ENCODE assay signal across 19 mouse cellular contexts in genomic region chr7:44845006-44845405, GRCm38 (mm10).
"Had no signal": no experiment of that assay in that cellular context is flagged by ENCODE, and none has a peak within 500 bp of the region (broad histone marks: within the 10 kb centered on the region; RNA-seq: fewer than 3 reads in every experiment).

No protein-coding gene starts in this region.

- DNase-seq: lung, adult 18-20 months; lung, embryonic 14.5 days; lung, postnatal 10 days; lung, postnatal 4 days; midbrain, embryonic 14.5 days; retina, postnatal 1 day; right cerebral cortex, adult 18-20 months; right cerebral cortex, postnatal 25 days; right cerebral cortex, postnatal 4 days; spleen, adult 18-20 months; thymus, adult 18-20 months; thymus, postnatal 14 days; thymus, postnatal 36 days had no signal

- H3K9me3 ChIP-seq: midbrain, embryonic 10.5 days; midbrain, embryonic 12.5 days; neural tube, embryonic 13.5 days; neural tube, embryonic 15.5 days had no signal

- H3K4me3 ChIP-seq: midbrain, embryonic 10.5 days; midbrain, embryonic 12.5 days; myocyte; neural tube, embryonic 13.5 days; neural tube, embryonic 15.5 days had no signal

- ATAC-seq: midbrain, embryonic 16.5 days had no signal
